Mouse (Mus musculus) small intestine, adult 2 months (tissue): ENCODE data around the gene Gm20388.

ENCODE experiments used
- CTCF ChIP-seq: fragments of 200-500 bp; IDR thresholded peaks from 2 replicates; pipeline ENCODE4 v1.5.1; 2012; ENCODE audit warnings: low read depth, mild to moderate bottlenecking, control low read depth, inconsistent platforms, low read length, moderate library complexity, mixed read lengths; ENCODE audit not compliant: insufficient replicate concordance, insufficient read length; ENCODE audit errors: extremely low read depth
- POLR2A ChIP-seq: fragments of 200-500 bp; IDR thresholded peaks from 2 replicates; pipeline ENCODE4 v1.6.1; 2012; ENCODE audit warnings: low read depth, mild to moderate bottlenecking, control low read depth, inconsistent platforms, low read length, moderate library complexity

GRCm38 (mm10) chr8:121947047-121947752 lies 2036.6 kb downstream of the Gm20388 start:
- no peak for TF ChIP-seq CTCF
- no peak for TF ChIP-seq POLR2A
